Mouse (Mus musculus): Measurements from ENCODE around the gene Olfr424. TPM values are rescaled to one million over a fixed set of nuclear protein-coding genes. Genes with fewer than 3 reads are reported as not detected.

Olfr424 gene
- polyA plus RNA-seq (2014; fragmentation: Nextera tagmentation; extraction: Ambion mirVana), result 0.29 TPM in 1 of 2 replicates, not detected in the other

DNA sequence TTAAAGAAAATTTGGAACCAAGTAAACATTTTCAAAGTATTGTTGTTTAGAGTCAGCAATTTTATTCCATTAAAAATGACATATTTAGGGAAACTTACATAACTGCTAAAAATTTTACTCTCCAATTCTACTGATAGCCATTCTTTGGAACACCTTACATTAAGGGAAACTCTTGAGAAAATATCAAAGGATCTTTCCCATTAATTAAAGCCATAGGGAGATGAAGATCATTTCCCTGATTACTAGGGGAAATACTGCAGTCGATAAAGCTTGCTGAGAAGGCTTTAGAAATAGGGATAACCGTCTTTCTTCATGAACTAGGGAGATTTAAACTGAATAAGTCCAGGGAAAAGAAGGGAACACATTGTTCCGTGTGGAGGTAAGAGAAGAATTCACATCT is at the start of gene Olfr424:
Gene Olfr424, plus strand, starts transcription at position 301 of the 400 bp plus-strand sequence.
- no peaks in the 10 kb centered on the region for H3K9me3 ChIP-seq (replicated peaks; ENCODE audit: control insufficient read depth, low read length)
- H3K36me3 ChIP-seq (replicated peaks; ENCODE audit: control insufficient read depth, insufficient read depth, low read depth, low read length), result no peaks in the 10 kb centered on the region
- no peak within 1 kb of the TSS for H3K27ac ChIP-seq (replicated peaks; ENCODE audit: low read depth, low read length)
- no peaks in the 10 kb centered on the region for H3K4me1 ChIP-seq (ENCODE audit: control insufficient read depth, insufficient read depth, low read length)
- H3K9ac ChIP-seq (replicated peaks; ENCODE audit: low read length), result no peak within 1 kb of the TSS
- H3K4me2 ChIP-seq (ENCODE audit: low read depth, low read length), result no peak within 1 kb of the TSS
- H3K4me3 ChIP-seq (ENCODE audit: low read depth, low read length), result no peak within 1 kb of the TSS
- 77% methylated on average over 3 of the region's 3 CpGs for WGBS
- DNase-seq (ENCODE audit: low spot score), result no peak
- H3K27me3 ChIP-seq (ENCODE audit: control insufficient read depth, insufficient read depth, low read length), result no peaks in the 10 kb centered on the region
- no peak for ATAC-seq (replicated peaks; ENCODE audit: insufficient number of reproducible peaks, low FRiP score, low TSS enrichment, low read depth)

DNA sequence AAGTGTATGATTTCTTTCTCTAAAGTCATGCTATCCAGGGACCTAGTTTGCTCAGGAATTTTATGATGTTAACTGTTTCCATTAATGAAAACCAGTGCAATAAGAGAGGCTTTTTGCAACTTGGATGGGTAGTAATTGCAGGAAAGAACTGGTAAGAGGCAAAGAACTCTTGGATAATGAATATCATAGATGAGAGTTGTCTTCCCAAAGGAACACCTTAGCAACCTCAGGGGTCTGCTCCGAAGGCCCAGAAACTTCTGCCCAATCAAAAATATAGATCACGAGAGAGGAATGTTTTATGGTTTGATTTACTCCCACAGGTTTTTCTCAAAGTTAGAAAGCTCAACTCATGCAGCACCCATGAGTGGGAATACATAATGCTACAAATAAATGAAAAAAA is 47.3 kb upstream of the Olfr424 start, which contains the start of gene Olfr429:
Gene Olfr429, plus strand, starts transcription at position 301 of the 400 bp plus-strand sequence.
- no peak within 1 kb of the TSS for H3K4me2 ChIP-seq (ENCODE audit: low read depth, low read length)
- no peaks in the 10 kb centered on the region for H3K27me3 ChIP-seq (ENCODE audit: control insufficient read depth, insufficient read depth, low read length)
- DNase-seq (ENCODE audit: low spot score) (no peak), ATAC-seq (replicated peaks; ENCODE audit: insufficient number of reproducible peaks, low FRiP score, low TSS enrichment, low read depth) (no peak)
- 89% methylated on average over 2 of the region's 2 CpGs for WGBS
- H3K27ac ChIP-seq (replicated peaks; ENCODE audit: low read depth, low read length), result no peak within 1 kb of the TSS
- no peak within 1 kb of the TSS for H3K4me3 ChIP-seq (ENCODE audit: low read depth, low read length)
- H3K4me1 ChIP-seq (ENCODE audit: control insufficient read depth, insufficient read depth, low read length), result no peaks in the 10 kb centered on the region
- H3K9ac ChIP-seq (replicated peaks; ENCODE audit: low read length), result no peak within 1 kb of the TSS
- no peaks in the 10 kb centered on the region for H3K36me3 ChIP-seq (replicated peaks; ENCODE audit: control insufficient read depth, insufficient read depth, low read depth, low read length)
- H3K9me3 ChIP-seq (replicated peaks; ENCODE audit: control insufficient read depth, low read length), result no peaks in the 10 kb centered on the region

DNA sequence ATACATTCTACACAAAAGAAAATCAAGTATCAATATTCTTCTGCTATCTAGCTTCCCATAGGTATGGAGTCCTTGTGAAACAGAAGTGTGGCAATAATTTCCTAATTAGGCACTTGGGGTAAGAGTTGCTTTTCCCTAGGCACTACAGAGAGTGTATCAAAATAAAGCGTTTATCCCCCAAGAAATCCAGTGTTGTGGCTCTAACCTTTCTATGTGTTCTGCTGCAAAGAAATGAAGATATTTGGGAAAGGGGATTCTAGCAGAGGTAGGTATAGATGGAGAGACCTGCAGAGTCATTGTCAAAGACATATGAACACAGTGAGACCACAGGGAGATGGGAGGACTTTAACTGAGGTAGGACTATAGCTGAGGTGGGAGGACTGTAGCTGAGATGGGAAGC is 34.7 kb upstream of the Olfr424 start, which contains the start of gene Olfr427:
Gene Olfr427, plus strand, starts transcription at position 301 of the 400 bp plus-strand sequence.
- Histone ChIP-seq H3K27ac (replicated peaks; ENCODE audit: low read depth, low read length) (no peak within 1 kb of the TSS), H3K4me1 (ENCODE audit: control insufficient read depth, insufficient read depth, low read length) (no peaks in the 10 kb centered on the region), H3K4me2 (ENCODE audit: low read depth, low read length) (no peak within 1 kb of the TSS), H3K4me3 (ENCODE audit: low read depth, low read length) (no peak within 1 kb of the TSS), H3K9ac (replicated peaks; ENCODE audit: low read length) (no peak within 1 kb of the TSS), H3K36me3 (replicated peaks; ENCODE audit: control insufficient read depth, insufficient read depth, low read depth, low read length) (no peaks in the 10 kb centered on the region), H3K9me3 (replicated peaks; ENCODE audit: control insufficient read depth, low read length) (no peaks in the 10 kb centered on the region), H3K27me3 (ENCODE audit: control insufficient read depth, insufficient read depth, low read length) (no peaks in the 10 kb centered on the region)
- ATAC-seq (replicated peaks; ENCODE audit: insufficient number of reproducible peaks, low FRiP score, low TSS enrichment, low read depth) (no peak), DNase-seq (ENCODE audit: low spot score) (no peak)
- 90% methylated on average over 1 of the region's 1 CpGs for WGBS

DNA sequence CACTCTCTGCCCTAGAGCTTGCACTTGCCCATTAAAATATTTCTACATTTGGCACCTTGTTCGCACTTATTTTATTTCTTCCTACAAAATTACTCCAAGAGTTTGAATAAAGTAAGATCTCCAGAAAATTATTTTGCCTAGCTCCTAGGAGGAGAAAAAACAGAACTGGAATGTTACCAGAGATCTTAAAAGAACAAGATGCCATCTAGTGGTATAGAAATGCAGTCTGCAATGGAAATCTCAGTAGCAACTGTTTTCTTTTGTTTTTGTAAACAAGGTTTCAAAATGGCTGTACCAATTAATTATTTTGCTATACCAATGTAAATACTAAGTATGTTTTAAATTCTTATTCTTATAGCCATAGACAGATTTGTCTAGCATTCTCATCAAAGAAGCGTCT is 27.6 kb upstream of the Olfr424 start:
- H3K9ac ChIP-seq (replicated peaks; ENCODE audit: low read length), result no peak overlapping the region
- no peak overlapping the region for H3K27ac ChIP-seq (replicated peaks; ENCODE audit: low read depth, low read length)
- H3K4me3 ChIP-seq (ENCODE audit: low read depth, low read length), result no peak overlapping the region
- no peaks in the 10 kb centered on the region for H3K36me3 ChIP-seq (replicated peaks; ENCODE audit: control insufficient read depth, insufficient read depth, low read depth, low read length)
- H3K4me2 ChIP-seq (ENCODE audit: low read depth, low read length), result no peak overlapping the region
- ATAC-seq (replicated peaks; ENCODE audit: insufficient number of reproducible peaks, low FRiP score, low TSS enrichment, low read depth) (no peak), DNase-seq (ENCODE audit: low spot score) (no peak)
- no peaks in the 10 kb centered on the region for H3K9me3 ChIP-seq (replicated peaks; ENCODE audit: control insufficient read depth, low read length)
- WGBS, result 63% methylated on average over 2 of the region's 2 CpGs
- no peaks in the 10 kb centered on the region for H3K4me1 ChIP-seq (ENCODE audit: control insufficient read depth, insufficient read depth, low read length)
- no peaks in the 10 kb centered on the region for H3K27me3 ChIP-seq (ENCODE audit: control insufficient read depth, insufficient read depth, low read length)

DNA sequence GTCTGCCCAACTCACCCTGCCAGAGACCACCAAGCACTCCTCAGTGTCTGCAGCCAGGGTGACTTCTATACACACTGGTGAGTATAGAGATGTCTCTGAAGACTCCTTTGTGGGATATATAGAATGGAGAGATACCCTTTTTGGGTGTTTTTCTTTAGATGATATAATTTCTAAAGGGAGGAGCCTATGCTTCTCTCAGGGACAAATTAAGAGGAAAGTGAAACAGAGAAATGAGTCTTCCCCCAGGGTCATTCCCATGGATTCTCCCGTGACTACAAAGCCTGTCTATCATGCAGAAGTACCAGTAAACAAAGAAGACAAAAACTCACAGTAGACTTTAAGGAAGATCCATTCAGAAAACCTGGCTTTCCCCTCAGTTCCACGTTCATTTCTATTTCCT is 10.3 kb upstream of the Olfr424 start, which contains the start of gene Olfr231:
Gene Olfr231, minus strand, starts transcription at position 101 of the 400 bp plus-strand sequence.
- H3K9ac ChIP-seq (replicated peaks; ENCODE audit: low read length), result no peak within 1 kb of the TSS
- 48% methylated on average over 2 of the region's 2 CpGs for WGBS

DNA sequence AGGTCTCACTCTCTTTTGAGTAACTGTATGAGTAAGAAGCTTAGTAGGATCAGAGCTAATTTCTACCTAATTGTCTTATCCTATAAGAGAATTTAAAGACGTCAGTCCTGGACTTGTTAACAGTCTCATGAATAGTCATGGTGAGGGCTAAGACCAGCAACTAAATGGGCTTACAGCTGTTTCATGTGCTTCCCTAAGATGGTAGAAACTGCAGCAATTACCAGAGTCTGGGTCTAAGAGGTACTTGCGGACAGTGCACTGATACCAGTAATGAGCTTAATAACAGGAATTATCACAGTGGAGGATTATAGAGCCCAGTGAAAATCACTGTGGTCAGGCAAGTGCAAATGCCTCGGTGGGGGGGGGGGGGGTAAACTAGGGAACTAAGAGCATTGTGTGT is 682 bp downstream of the Olfr424 start:
- no peak for DNase-seq (ENCODE audit: low spot score)
- H3K27ac ChIP-seq (replicated peaks; ENCODE audit: low read depth, low read length), result no peak overlapping the region
- ATAC-seq (replicated peaks; ENCODE audit: insufficient number of reproducible peaks, low FRiP score, low TSS enrichment, low read depth), result no peak
- no peaks in the 10 kb centered on the region for H3K4me1 ChIP-seq (ENCODE audit: control insufficient read depth, insufficient read depth, low read length)
- H3K4me3 ChIP-seq (ENCODE audit: low read depth, low read length), result no peak overlapping the region
- H3K27me3 ChIP-seq (ENCODE audit: control insufficient read depth, insufficient read depth, low read length), result no peaks in the 10 kb centered on the region
- H3K9me3 ChIP-seq (replicated peaks; ENCODE audit: control insufficient read depth, low read length), result no peaks in the 10 kb centered on the region
- H3K4me2 ChIP-seq (ENCODE audit: low read depth, low read length), result no peak overlapping the region
- no peak overlapping the region for H3K9ac ChIP-seq (replicated peaks; ENCODE audit: low read length)
- WGBS, result 72% methylated on average over 3 of the region's 3 CpGs
- H3K36me3 ChIP-seq (replicated peaks; ENCODE audit: control insufficient read depth, insufficient read depth, low read depth, low read length), result no peaks in the 10 kb centered on the region

More for the DNA sequence above, 10.3 kb upstream of the Olfr424 start, which contains the start of gene Olfr231:
- Histone ChIP-seq H3K4me3 (ENCODE audit: low read depth, low read length) (no peak within 1 kb of the TSS), H3K27me3 (ENCODE audit: control insufficient read depth, insufficient read depth, low read length) (no peaks in the 10 kb centered on the region), H3K9me3 (replicated peaks; ENCODE audit: control insufficient read depth, low read length) (no peaks in the 10 kb centered on the region), H3K4me1 (ENCODE audit: control insufficient read depth, insufficient read depth, low read length) (no peaks in the 10 kb centered on the region), H3K36me3 (replicated peaks; ENCODE audit: control insufficient read depth, insufficient read depth, low read depth, low read length) (no peaks in the 10 kb centered on the region), H3K27ac (replicated peaks; ENCODE audit: low read depth, low read length) (no peak within 1 kb of the TSS), H3K4me2 (ENCODE audit: low read depth, low read length) (no peak within 1 kb of the TSS)
- DNase-seq (ENCODE audit: low spot score) (no peak), ATAC-seq (replicated peaks; ENCODE audit: insufficient number of reproducible peaks, low FRiP score, low TSS enrichment, low read depth) (no peak)

DNA sequence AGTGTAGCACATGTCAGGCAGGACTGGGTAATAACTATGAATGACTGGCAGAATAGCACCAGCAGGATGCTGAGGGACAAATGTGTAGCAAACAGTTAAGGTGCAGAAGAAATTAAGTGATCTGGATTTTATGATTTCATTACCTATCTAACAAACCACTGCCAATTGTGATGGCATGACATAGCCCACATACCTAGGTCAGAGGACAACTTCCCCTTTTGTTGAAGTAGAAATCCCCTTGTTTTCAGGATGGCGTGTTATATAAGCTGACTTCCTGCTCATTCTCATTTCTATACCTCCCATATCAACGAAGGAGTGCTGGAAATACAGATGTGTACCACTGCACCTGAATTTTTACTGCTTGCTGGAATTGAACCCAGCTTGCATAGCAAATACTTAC is 10.1 kb downstream of the Olfr424 start:
- Histone ChIP-seq H3K9ac (replicated peaks; ENCODE audit: low read length) (no peak overlapping the region), H3K4me1 (ENCODE audit: control insufficient read depth, insufficient read depth, low read length) (no peaks in the 10 kb centered on the region), H3K27ac (replicated peaks; ENCODE audit: low read depth, low read length) (no peak overlapping the region), H3K9me3 (replicated peaks; ENCODE audit: control insufficient read depth, low read length) (no peaks in the 10 kb centered on the region), H3K4me3 (ENCODE audit: low read depth, low read length) (no peak overlapping the region), H3K27me3 (ENCODE audit: control insufficient read depth, insufficient read depth, low read length) (no peaks in the 10 kb centered on the region), H3K4me2 (ENCODE audit: low read depth, low read length) (no peak overlapping the region), H3K36me3 (replicated peaks; ENCODE audit: control insufficient read depth, insufficient read depth, low read depth, low read length) (no peaks in the 10 kb centered on the region)
- DNase-seq (ENCODE audit: low spot score), result no peak
- ATAC-seq (replicated peaks; ENCODE audit: insufficient number of reproducible peaks, low FRiP score, low TSS enrichment, low read depth), result no peak
- WGBS, result 77% methylated on average over 2 of the region's 2 CpGs

DNA sequence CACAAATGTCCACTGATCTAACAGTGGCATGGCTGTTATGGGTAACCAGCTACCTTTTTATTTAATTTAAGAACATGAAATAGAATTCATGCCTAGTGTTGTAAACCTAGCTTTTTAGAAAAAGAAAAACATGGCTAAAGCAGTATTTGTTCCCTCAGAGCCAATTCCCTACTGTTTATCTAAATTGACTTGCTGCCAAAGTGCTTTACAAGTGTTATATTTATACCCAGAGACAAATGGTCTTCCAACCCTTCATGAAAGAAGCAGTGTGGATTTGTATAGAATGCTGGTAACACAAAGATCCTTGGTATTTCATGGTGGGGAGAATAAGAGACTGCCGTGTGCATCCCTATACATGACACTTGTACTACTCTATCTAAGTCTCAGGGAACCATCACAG is 15.4 kb downstream of the Olfr424 start:
- no peaks in the 10 kb centered on the region for H3K9me3 ChIP-seq (replicated peaks; ENCODE audit: control insufficient read depth, low read length)
- no peaks in the 10 kb centered on the region for H3K36me3 ChIP-seq (replicated peaks; ENCODE audit: control insufficient read depth, insufficient read depth, low read depth, low read length)
- no peak overlapping the region for H3K4me2 ChIP-seq (ENCODE audit: low read depth, low read length)
- no peak overlapping the region for H3K27ac ChIP-seq (replicated peaks; ENCODE audit: low read depth, low read length)
- H3K27me3 ChIP-seq (ENCODE audit: control insufficient read depth, insufficient read depth, low read length), result no peaks in the 10 kb centered on the region
- H3K9ac ChIP-seq (replicated peaks; ENCODE audit: low read length), result no peak overlapping the region
- H3K4me1 ChIP-seq (ENCODE audit: control insufficient read depth, insufficient read depth, low read length), result no peaks in the 10 kb centered on the region
- WGBS, result 84% methylated on average over 1 of the region's 1 CpGs
- H3K4me3 ChIP-seq (ENCODE audit: low read depth, low read length), result no peak overlapping the region
- no peak for ATAC-seq (replicated peaks; ENCODE audit: insufficient number of reproducible peaks, low FRiP score, low TSS enrichment, low read depth)
- DNase-seq (ENCODE audit: low spot score), result no peak

Measured in embryonic facial prominence, embryonic 11.5 days (tissue).